Mouse (Mus musculus) heart, embryonic 11.5 days (tissue): ENCODE measurements at regions not wholly inside any gene's neighbourhood (a gene's known extent, or its start where the extent isn't known, plus 50 kb on each side); places are given as distances from the start of the nearest gene placed in this dataset.

Experiments
- ATAC-seq: fragments of 200-750 bp; cut with Nextera tagmentation; replicated peaks from 2 replicates; pipeline ENCODE4 v1.8.0; 2017; ENCODE audit warnings: moderate library complexity; ENCODE audit not compliant: insufficient number of reproducible peaks, low FRiP score, low TSS enrichment
- H3K27ac ChIP-seq: fragments of 300-500 bp; sonication (generic); 2 replicates; pipeline ENCODE4 v1.5.1; 2014; ENCODE audit warnings: mild to moderate bottlenecking, low read depth, low read length
- H3K27me3 ChIP-seq: fragments of 300-500 bp; sonication (generic); 2 replicates; pipeline ENCODE4 v1.6.1; 2014; ENCODE audit warnings: mild to moderate bottlenecking, low read length, mixed read lengths; ENCODE audit not compliant: control insufficient read depth, insufficient read depth
- H3K36me3 ChIP-seq: fragments of 300-500 bp; sonication (generic); 2 replicates; pipeline ENCODE4 v1.6.1; 2014; ENCODE audit warnings: mild to moderate bottlenecking, low read length, moderate library complexity, mixed read lengths; ENCODE audit not compliant: control insufficient read depth, insufficient read depth
- H3K4me1 ChIP-seq: fragments of 300-500 bp; sonication (generic); 2 replicates; pipeline ENCODE4 v1.6.1; 2014; ENCODE audit warnings: low read length; ENCODE audit not compliant: control insufficient read depth, insufficient read depth
- H3K4me2 ChIP-seq: fragments of 300-500 bp; sonication (generic); 2 replicates; pipeline ENCODE4 v1.6.1; 2014; ENCODE audit warnings: mild to moderate bottlenecking, moderate library complexity
- H3K4me3 ChIP-seq: fragments of 300-500 bp; sonication (generic); 2 replicates; pipeline ENCODE4 v1.5.1; 2014; ENCODE audit warnings: low read depth, low read length
- H3K9ac ChIP-seq: fragments of 300-500 bp; sonication (generic); 2 replicates; pipeline ENCODE4 v1.6.1; 2014; ENCODE audit warnings: mild to moderate bottlenecking, low read depth, low read length, moderate library complexity
- H3K9me3 ChIP-seq: fragments of 300-500 bp; sonication (generic); replicated peaks from 2 replicates; pipeline ENCODE4 v1.6.1; 2016; ENCODE audit warnings: low read length; ENCODE audit not compliant: control insufficient read depth
- WGBS: fragments of 180-500 bp; shearing (Covaris S2); extraction: QIAGEN DNeasy Blood & Tissue Kit; methylation state at CpG from one replicate; pipeline ENCODE4 v1.1.7; 2014; ENCODE audit not compliant: insufficient replicate concordance; 5-methylcytosine and 5-hydroxymethylcytosine counted together

GRCm38 (mm10) chr7:136022781-136023448, 306.8 kb upstream of the Mki67 start:
- ATAC-seq = no peak
- H3K27ac ChIP-seq = no peak overlapping the region

GRCm38 (mm10) chr7:136026451-136026850, 310.3 kb upstream of the Mki67 start:
- H3K9me3 ChIP-seq = no peaks in the 10 kb centered on the region
- ATAC-seq = no peak
- no peak overlapping the region for H3K4me3 ChIP-seq
- no peak overlapping the region for H3K27ac ChIP-seq
- H3K36me3 ChIP-seq = no peaks in the 10 kb centered on the region
- H3K4me1 ChIP-seq = peaks cover 4% of the 10 kb centered on the region; the same call in 1 of the 2 replicates
- H3K4me2 ChIP-seq = no peak overlapping the region
- 0 out of 2 replicates have a peak overlapping the region, but pooled peaks have one; percentile 10 for H3K9ac ChIP-seq
- 76% methylated on average over 7 of the region's 7 CpGs for WGBS
- no peaks in the 10 kb centered on the region for H3K27me3 ChIP-seq

More at GRCm38 (mm10) chr7:136022781-136023448, 306.8 kb upstream of the Mki67 start:
- WGBS = 56% methylated on average over 5 of the region's 5 CpGs
- Histone ChIP-seq H3K9ac (no peak overlapping the region), H3K4me1 (peaks cover 4% of the 10 kb centered on the region; the same call in 1 of the 2 replicates), H3K4me2 (no peak overlapping the region), H3K36me3 (no peaks in the 10 kb centered on the region), H3K4me3 (no peak overlapping the region), H3K9me3 (no peaks in the 10 kb centered on the region), H3K27me3 (no peaks in the 10 kb centered on the region)

- no peak overlapping the region for H3K4me3 ChIP-seq
- WGBS = 72% methylated on average over 6 of the region's 6 CpGs
- no peaks in the 10 kb centered on the region for H3K9me3 ChIP-seq
- no peaks in the 10 kb centered on the region for H3K36me3 ChIP-seq
- H3K9ac ChIP-seq = no peak overlapping the region
- peaks cover 2% of the 10 kb centered on the region; the same call in 1 of the 2 replicates for H3K4me1 ChIP-seq
- H3K27ac ChIP-seq = no peak overlapping the region
- H3K27me3 ChIP-seq = no peaks in the 10 kb centered on the region
- H3K4me2 ChIP-seq = no peak overlapping the region
- ATAC-seq = no peak
Observed at GRCm38 (mm10) chr7:136032026-136032425, 315.9 kb upstream of the Mki67 start.

GRCm38 (mm10) chr7:136033536-136033935, 317.4 kb upstream of the Mki67 start:
- H3K4me2 ChIP-seq = no peak overlapping the region
- no peaks in the 10 kb centered on the region for H3K9me3 ChIP-seq
- no peak overlapping the region for H3K4me3 ChIP-seq
- no peak overlapping the region for H3K9ac ChIP-seq
- no peak for ATAC-seq
- no peak overlapping the region for H3K27ac ChIP-seq
- WGBS = 84% methylated on average over 5 of the region's 5 CpGs
- H3K36me3 ChIP-seq = no peaks in the 10 kb centered on the region
- no peaks in the 10 kb centered on the region for H3K4me1 ChIP-seq
- no peaks in the 10 kb centered on the region for H3K27me3 ChIP-seq

- Histone ChIP-seq H3K9me3 (no peaks in the 10 kb centered on the region), H3K36me3 (no peaks in the 10 kb centered on the region), H3K27me3 (no peaks in the 10 kb centered on the region), H3K4me3 (no peak overlapping the region), H3K27ac (no peak overlapping the region), H3K4me2 (no peak overlapping the region), H3K4me1 (peaks cover 6% of the 10 kb centered on the region; the same call in 1 of the 2 replicates), H3K9ac (no peak overlapping the region)
- 46% methylated on average over 7 of the region's 7 CpGs for WGBS
- no peak for ATAC-seq
Observed at GRCm38 (mm10) chr7:136035735-136036134, 319.6 kb upstream of the Mki67 start.

- no peak overlapping the region for H3K4me3 ChIP-seq
- H3K27me3 ChIP-seq = no peaks in the 10 kb centered on the region
- H3K4me2 ChIP-seq = no peak overlapping the region
- H3K36me3 ChIP-seq = no peaks in the 10 kb centered on the region
- no peaks in the 10 kb centered on the region for H3K9me3 ChIP-seq
- no peak overlapping the region for H3K27ac ChIP-seq
- no peak for ATAC-seq
- no peak overlapping the region for H3K9ac ChIP-seq
- 65% methylated on average over 5 of the region's 5 CpGs for WGBS
- peaks cover 6% of the 10 kb centered on the region; the same call in 1 of the 2 replicates for H3K4me1 ChIP-seq
Observed at GRCm38 (mm10) chr7:136038072-136038471, 321.9 kb upstream of the Mki67 start.

- Histone ChIP-seq H3K27ac (no peak overlapping the region), H3K4me1 (peaks cover 6% of the 10 kb centered on the region; the same call in 1 of the 2 replicates), H3K4me3 (no peak overlapping the region), H3K27me3 (no peaks in the 10 kb centered on the region), H3K9me3 (no peaks in the 10 kb centered on the region), H3K4me2 (no peak overlapping the region), H3K36me3 (no peaks in the 10 kb centered on the region), H3K9ac (no peak overlapping the region)
- WGBS = 22% methylated on average over 2 of the region's 2 CpGs
- ATAC-seq = no peak
Observed at GRCm38 (mm10) chr7:136038906-136039305, 322.7 kb upstream of the Mki67 start.

- 61% methylated on average over 4 of the region's 4 CpGs for WGBS
- Histone ChIP-seq H3K9ac (no peak overlapping the region), H3K27me3 (no peaks in the 10 kb centered on the region), H3K9me3 (no peaks in the 10 kb centered on the region), H3K4me1 (peaks cover 10% of the 10 kb centered on the region), H3K27ac (no peak overlapping the region), H3K36me3 (no peaks in the 10 kb centered on the region), H3K4me3 (no peak overlapping the region), H3K4me2 (no peak overlapping the region)
- no peak for ATAC-seq
Observed at GRCm38 (mm10) chr7:136041921-136042320, 325.8 kb upstream of the Mki67 start.
